Mouse (Mus musculus): ENCODE results near the gene Psmd2. TPM values are rescaled to one million over a fixed set of nuclear protein-coding genes. Genes with fewer than 3 reads are reported as not detected.
"Not testable (repeated sequence)": the region's sequence is repeated elsewhere in the genome, so short reads cannot be mapped to it uniquely, and the experiment has no call there.

Psmd2 gene
- total RNA-seq, 2 experiments from 2014 or later, result 185 to 194 TPM

- DNase-seq, result no peak
Measured at GRCm38 (mm10) chr16:20657661-20658060, 6.2 kb downstream of the Psmd2 start.

DNA sequence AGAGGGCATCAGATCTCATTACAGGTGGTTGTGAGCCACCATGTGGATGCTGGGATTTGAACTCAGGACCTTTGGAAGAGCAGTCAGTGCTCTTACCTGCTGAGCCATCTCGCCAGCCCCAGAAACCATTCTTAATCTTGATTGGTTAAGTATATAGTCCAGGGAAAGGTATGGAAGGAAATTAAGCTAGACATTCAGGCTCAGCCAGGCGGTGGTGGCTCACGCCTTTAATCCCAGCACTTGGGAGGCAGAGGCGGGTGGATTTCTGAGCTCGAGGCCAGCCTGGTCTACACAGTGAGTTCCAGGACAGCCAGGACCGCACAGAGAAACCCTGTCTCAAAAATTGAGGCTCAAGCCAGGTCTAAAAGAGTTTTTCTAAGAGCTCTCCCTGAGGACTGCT lies 16.6 kb downstream of the Psmd2 start, which contains the start of gene Eif4g1:
Gene Eif4g1, plus strand, starts transcription at position 301 of the 400 bp plus-strand sequence.
- not testable (repeated sequence) for DNase-seq

DNA sequence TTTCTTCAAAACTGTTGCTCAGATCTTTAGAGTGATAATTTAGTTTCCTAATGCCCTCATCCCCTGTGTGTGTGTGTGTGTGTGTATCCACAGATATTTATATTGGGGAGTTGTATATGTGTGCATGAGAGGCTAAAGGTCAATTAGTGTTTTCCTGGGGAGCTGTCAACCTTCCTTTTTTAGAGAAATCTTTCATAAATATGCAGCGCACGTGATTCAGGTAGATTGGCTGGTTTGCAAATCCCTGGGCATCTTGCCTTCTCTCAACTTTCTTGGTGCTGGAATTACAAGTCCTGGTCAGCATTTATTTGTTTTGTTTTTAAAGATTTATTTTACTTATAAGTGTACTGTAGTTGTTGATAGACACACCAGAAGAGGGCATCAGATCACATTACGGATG lies 18.8 kb downstream of the Psmd2 start:
- no peak for DNase-seq

GRCm38 (mm10) chr16:20671886-20672285 lies 20.4 kb downstream of the Psmd2 start:
- no peak for DNase-seq

DNA sequence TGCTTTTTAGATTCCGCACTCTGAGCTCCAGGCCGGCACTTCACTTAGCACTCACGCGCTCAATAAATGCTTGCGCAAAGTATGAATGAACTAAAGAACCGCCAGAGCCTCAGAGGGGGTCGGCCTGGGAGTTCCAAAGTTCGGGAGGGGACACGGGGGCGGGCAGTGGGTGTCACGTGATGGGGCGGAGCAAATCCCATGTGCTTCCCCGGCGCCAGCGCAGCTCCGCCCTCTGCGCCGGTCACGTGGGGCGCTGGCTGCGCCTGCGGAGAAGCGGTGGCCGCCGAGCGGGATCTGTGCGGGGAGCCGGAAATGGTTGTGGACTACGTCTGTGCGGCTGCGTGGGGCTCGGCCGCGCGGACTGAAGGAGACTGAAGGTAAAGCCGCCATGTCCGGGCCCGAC lies 21.0 kb downstream of the Psmd2 start:
- peak; percentile 97 for DNase-seq

- peak; percentile 81 for DNase-seq
Measured at GRCm38 (mm10) chr16:20672965-20673705, 21.7 kb downstream of the Psmd2 start.

DNA sequence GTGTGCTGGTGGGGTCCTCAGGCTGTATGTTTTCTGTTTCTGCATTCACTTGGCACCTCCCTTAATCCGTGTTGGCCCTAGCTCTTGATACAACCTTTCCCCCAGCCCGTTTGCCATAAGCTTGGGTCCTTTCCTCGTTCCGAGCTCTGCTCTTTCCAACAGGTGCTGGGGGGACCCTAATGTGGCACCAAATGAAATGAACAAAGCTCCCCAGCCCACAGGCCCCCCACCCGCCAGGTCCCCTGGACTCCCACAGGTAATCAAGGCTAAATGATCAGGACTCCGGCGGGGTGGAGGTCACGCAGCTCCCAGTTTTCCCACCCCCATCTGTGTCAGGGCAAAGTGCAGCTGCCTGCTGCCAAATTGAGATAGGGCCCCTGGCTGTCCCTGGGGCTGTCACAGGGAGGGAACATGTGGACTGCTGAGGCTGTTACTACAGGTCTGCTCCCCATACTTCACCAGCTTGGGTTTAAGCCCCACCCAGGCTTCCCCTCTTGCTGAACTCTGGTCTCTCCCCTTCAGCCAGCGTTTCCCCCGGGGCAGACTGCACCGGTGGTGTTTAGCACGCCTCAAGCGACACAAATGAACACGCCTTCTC lies 22.4 kb downstream of the Psmd2 start:
- DNase-seq, result peak; percentile 38

- no peak for DNase-seq
Measured at GRCm38 (mm10) chr16:20675213-20675612, 23.8 kb downstream of the Psmd2 start.

GRCm38 (mm10) chr16:20676702-20677101 lies 25.2 kb downstream of the Psmd2 start:
- no peak for DNase-seq

DNA sequence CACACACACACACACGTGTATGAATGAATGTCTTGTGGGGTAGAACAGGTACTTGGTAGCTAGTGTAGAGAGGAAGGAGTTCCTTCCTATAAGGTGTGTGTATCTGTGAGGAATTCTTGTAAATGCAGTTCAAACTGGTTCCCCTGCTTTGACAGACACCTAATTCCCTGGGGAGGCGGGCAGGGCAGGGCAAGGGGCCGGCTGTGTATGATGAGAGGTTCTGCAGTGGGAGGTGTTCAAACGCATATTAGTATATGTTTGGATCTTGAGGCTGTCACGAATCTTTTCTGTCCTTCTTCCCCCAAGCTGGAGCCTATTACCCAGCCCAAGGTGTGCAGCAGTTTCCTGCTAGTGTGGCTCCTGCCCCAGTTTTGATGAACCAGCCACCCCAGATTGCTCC lies 25.9 kb downstream of the Psmd2 start:
- DNase-seq, result no peak

DNA sequence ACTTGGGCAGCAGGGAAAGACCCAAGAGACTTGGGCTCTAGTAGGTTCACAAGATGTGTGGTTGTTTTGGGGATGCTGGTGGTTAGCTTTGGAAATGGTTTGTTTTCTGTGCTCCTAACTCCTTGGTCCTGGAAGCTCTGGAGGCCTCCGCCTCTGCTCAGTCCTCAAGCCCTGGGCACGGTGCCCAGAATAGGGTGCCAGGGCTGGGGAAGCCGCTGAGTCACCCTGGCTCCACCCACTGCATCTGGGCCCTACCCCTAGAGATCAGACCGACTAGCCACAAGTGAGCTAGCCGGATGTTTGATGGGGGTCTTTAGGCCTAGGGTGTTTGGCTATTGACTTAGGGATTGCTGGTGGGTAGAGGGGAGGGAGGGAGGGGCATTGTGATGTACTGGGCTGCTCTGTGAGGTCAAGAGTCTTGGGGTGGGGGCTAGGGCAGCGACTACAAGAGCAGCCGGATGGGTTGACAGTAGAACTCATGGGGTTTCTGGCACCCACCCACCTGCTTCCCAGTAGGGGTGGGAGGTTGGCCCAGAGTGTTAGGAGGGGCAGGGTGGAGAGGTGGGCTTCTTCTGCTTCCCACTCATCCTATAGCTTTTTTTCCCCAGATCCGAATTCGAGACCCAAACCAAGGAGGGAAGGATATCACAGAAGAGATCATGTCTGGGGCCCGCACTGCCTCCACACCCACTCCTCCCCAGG lies 26.7 kb downstream of the Psmd2 start:
- peak; percentile 90 for DNase-seq

DNA sequence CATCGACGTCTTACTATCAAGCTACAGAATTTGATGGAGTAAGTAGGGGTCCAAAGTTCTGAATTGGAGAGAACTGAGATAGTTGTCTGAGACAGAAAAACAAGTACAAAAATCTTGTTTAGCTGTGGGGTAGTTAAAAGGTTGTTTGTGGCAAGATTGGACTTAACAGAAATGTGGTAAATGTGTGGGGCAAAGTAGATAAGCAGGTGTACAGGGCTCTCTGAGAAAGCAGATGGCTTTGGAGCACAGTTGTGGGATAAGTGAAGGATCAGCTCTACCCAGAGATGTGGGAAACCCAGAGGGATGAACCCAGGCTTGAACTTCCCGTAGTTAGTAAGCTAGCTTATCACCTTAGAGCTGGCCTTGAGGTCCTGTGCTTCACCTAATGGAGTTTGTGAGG lies 39.3 kb downstream of the Psmd2 start:
- no peak for DNase-seq

DNA sequence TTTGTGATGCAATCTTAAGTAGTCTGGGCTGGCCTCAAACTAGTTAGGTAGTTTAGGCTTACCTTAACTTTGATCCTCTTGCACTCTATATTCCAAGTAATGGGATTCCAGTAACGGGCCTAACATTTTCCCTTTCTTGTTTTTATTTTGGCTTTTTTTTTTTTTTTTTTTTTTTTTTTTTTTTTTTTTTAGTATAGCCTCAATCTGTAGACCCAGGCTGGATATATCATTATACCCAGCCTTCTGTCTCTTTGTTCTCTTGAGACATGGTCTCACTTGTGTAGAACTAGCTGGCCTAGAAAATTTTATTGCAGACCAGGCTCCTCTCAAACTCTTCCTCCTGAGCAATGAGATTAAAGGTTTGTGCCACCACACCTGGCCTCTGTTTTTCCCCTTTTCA lies 40.2 kb downstream of the Psmd2 start:
- DNase-seq, result no peak

- no peak for DNase-seq
Measured at GRCm38 (mm10) chr16:20692241-20692965, 41.0 kb downstream of the Psmd2 start.

- peak; percentile 93 for DNase-seq
Measured at GRCm38 (mm10) chr16:20693111-20693701, 41.8 kb downstream of the Psmd2 start, which contains the start of gene Fam131a. Gene Fam131a (plus strand): TSS chr16:20693241.

DNA sequence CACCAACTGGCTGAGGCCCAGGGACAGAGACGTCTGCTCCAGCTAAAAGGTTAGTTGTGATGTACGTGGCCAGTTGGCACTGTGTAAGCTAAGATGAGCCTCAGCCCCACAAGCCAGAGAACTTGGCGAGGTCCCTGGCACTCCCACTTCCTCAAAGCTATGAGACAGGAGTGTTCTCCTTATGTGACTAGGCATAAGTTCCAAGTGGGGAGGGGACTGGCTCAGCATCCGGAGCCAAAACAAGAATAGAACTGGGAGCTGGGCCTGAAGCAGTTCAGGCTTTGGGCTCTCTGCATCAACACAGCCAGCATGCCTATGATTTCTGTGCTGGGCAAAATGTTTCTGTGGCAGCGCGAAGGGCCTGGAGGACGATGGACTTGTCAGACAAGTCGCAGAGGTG lies 43.3 kb downstream of the Psmd2 start:
- peak; percentile 64 for DNase-seq

- DNase-seq, result peak; percentile 95
Measured at GRCm38 (mm10) chr16:20695622-20696323, 44.3 kb downstream of the Psmd2 start.

GRCm38 (mm10) chr16:20699266-20699665 lies 47.8 kb downstream of the Psmd2 start:
- DNase-seq, result no peak

GRCm38 (mm10) chr16:20700036-20700435 lies 48.6 kb downstream of the Psmd2 start:
- DNase-seq, result peak; percentile 33

GRCm38 (mm10) chr16:20701316-20701715 lies 49.9 kb downstream of the Psmd2 start:
- no peak for DNase-seq

GRCm38 (mm10) chr16:20701729-20702521 lies 50.5 kb downstream of the Psmd2 start:
- no peak for DNase-seq

Measured in heart, postnatal 4 days (tissue).